Mouse (Mus musculus) midbrain, embryonic 14.5 days (tissue): ENCODE results near the gene Vti1a. TPM values are rescaled to one million over a fixed set of nuclear protein-coding genes. Genes with fewer than 3 reads are reported as not detected.
A peak's percentile ranks its signal among the peaks of the same experiment; 100 is the strongest.

Experiments used
- ATAC-seq: fragments of 200-750 bp; cut with Nextera tagmentation; 2 replicates; pipeline ENCODE4 v1.8.0; 2017; ENCODE audit warnings: moderate number of reproducible peaks, moderate library complexity; ENCODE audit not compliant: low FRiP score, low TSS enrichment
- DNase-seq: peaks from one replicate; pipeline ENCODE4 v3.0.0-alpha.2; 2015
- H3K27ac ChIP-seq: fragments of 300-500 bp; sonication (generic); replicated peaks from 2 replicates; pipeline ENCODE4 v1.5.1; 2014; ENCODE audit warnings: mild to moderate bottlenecking, low read depth, low read length, moderate library complexity
- H3K27me3 ChIP-seq: fragments of 300-500 bp; sonication (generic); 2 replicates; pipeline ENCODE4 v1.6.1; 2014; ENCODE audit warnings: low read length, control low read depth, mixed read lengths; ENCODE audit not compliant: control insufficient read depth, insufficient read depth
- H3K36me3 ChIP-seq: fragments of 300-500 bp; sonication (generic); 2 replicates; pipeline ENCODE4 v1.6.1; 2014; ENCODE audit warnings: low read length, control low read depth; ENCODE audit not compliant: control insufficient read depth, insufficient read depth
- H3K4me1 ChIP-seq: fragments of 300-500 bp; sonication (generic); 2 replicates; pipeline ENCODE4 v1.6.1; 2014; ENCODE audit warnings: mild to moderate bottlenecking, antibody characterized with exemption, low read length, control low read depth; ENCODE audit not compliant: control insufficient read depth, insufficient read depth
- H3K4me2 ChIP-seq: fragments of 300-500 bp; sonication (generic); 2 replicates; pipeline ENCODE4 v1.6.1; 2014; ENCODE audit warnings: mild to moderate bottlenecking, low read length, moderate library complexity
- H3K4me3 ChIP-seq: fragments of 300-500 bp; sonication (generic); replicated peaks from 2 replicates; pipeline ENCODE4 v1.5.1; 2014; ENCODE audit warnings: low read depth, low read length
- H3K9ac ChIP-seq: fragments of 300-500 bp; sonication (generic); replicated peaks from 2 replicates; pipeline ENCODE4 v1.6.1; 2014; ENCODE audit warnings: mild to moderate bottlenecking, low read length, moderate library complexity
- H3K9me3 ChIP-seq: fragments of 300-500 bp; sonication (generic); 2 replicates; pipeline ENCODE4 v1.6.1; 2016; ENCODE audit warnings: low read length, control low read depth, mixed read lengths; ENCODE audit not compliant: control insufficient read depth
- WGBS: fragments of 180-500 bp; shearing (Covaris S2); extraction: QIAGEN DNeasy Blood & Tissue Kit; methylation state at CpG from one replicate; pipeline ENCODE4 v1.1.7; 2014; 5-methylcytosine and 5-hydroxymethylcytosine counted together
- polyA plus RNA-seq: library from polyadenylated mRNA; unstranded; fragments of >200 nt; fragmentation: Nextera tagmentation; extraction: Ambion mirVana; gene quantifications from 2 replicates; pipeline ENCODE4 v1.2.1, GENCODE M21; 2014

Vti1a gene
- polyA plus RNA-seq, 1 experiment from 2014 or later: 33.9 TPM

- DNase-seq: no peak
- Histone ChIP-seq H3K36me3 (peaks cover 12% of the 10 kb centered on the region), H3K9me3 (no peaks in the 10 kb centered on the region), H3K27me3 (no peaks in the 10 kb centered on the region), H3K27ac (no peak overlapping the region), H3K4me2 (no peak overlapping the region), H3K9ac (no peak overlapping the region), H3K4me1 (peaks cover 15% of the 10 kb centered on the region; the same call in 1 of the 2 replicates), H3K4me3 (no peak overlapping the region)
- 86% methylated on average over 5 of the region's 5 CpGs for WGBS
- no peak for ATAC-seq
Measured at GRCm38 (mm10) chr19:55319521-55319920, 3.4 kb downstream of the Vti1a start.

- DNase-seq (no peak), ATAC-seq (no peak)
- H3K4me1 ChIP-seq: no peaks in the 10 kb centered on the region
- H3K9me3 ChIP-seq: no peaks in the 10 kb centered on the region
- no peak overlapping the region for H3K4me3 ChIP-seq
- H3K4me2 ChIP-seq: no peak overlapping the region
- WGBS: 96% methylated on average over 8 of the region's 8 CpGs
- peaks cover 12% of the 10 kb centered on the region for H3K36me3 ChIP-seq
- no peak overlapping the region for H3K27ac ChIP-seq
- H3K9ac ChIP-seq: no peak overlapping the region
- H3K27me3 ChIP-seq: no peaks in the 10 kb centered on the region
Measured at GRCm38 (mm10) chr19:55322604-55323003, 6.5 kb downstream of the Vti1a start.

DNA sequence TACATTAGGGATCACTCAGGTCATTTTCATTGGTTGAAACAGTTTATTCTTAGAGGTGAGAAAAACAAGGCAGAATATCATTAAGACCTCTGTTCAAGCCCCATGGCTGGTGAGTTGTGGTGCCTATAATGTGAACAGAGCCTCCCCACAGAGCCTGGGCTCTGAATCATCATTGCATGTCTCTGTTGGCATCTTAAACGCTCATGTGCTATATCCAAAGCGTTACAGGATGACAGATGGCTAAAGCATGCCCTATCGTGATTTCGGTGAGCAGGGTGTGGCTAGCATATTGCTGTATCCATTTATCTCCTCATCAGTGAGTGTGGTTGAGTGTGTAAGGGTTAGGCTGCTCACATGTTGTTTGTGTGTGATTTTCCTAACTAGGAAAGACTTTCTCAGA lies 11.4 kb downstream of the Vti1a start:
- no peak for DNase-seq
- H3K4me1 ChIP-seq: no peaks in the 10 kb centered on the region
- no peak overlapping the region for H3K9ac ChIP-seq
- H3K9me3 ChIP-seq: no peaks in the 10 kb centered on the region
- ATAC-seq: no peak
- no peaks in the 10 kb centered on the region for H3K27me3 ChIP-seq
- no peak overlapping the region for H3K4me3 ChIP-seq
- H3K4me2 ChIP-seq: no peak overlapping the region
- WGBS: 92% methylated on average over 4 of the region's 4 CpGs
- peaks cover 45% of the 10 kb centered on the region for H3K36me3 ChIP-seq
- H3K27ac ChIP-seq: no peak overlapping the region

- DNase-seq (no peak), ATAC-seq (no peak)
- no peak overlapping the region for H3K9ac ChIP-seq
- no peaks in the 10 kb centered on the region for H3K9me3 ChIP-seq
- 93% methylated on average over 5 of the region's 5 CpGs for WGBS
- no peak overlapping the region for H3K4me3 ChIP-seq
- H3K4me2 ChIP-seq: no peak overlapping the region
- H3K4me1 ChIP-seq: peaks cover 8% of the 10 kb centered on the region; the same call in 1 of the 2 replicates
- H3K36me3 ChIP-seq: peaks cover 33% of the 10 kb centered on the region
- H3K27ac ChIP-seq: no peak overlapping the region
- no peaks in the 10 kb centered on the region for H3K27me3 ChIP-seq
Measured at GRCm38 (mm10) chr19:55331776-55332175, 15.7 kb downstream of the Vti1a start.

DNA sequence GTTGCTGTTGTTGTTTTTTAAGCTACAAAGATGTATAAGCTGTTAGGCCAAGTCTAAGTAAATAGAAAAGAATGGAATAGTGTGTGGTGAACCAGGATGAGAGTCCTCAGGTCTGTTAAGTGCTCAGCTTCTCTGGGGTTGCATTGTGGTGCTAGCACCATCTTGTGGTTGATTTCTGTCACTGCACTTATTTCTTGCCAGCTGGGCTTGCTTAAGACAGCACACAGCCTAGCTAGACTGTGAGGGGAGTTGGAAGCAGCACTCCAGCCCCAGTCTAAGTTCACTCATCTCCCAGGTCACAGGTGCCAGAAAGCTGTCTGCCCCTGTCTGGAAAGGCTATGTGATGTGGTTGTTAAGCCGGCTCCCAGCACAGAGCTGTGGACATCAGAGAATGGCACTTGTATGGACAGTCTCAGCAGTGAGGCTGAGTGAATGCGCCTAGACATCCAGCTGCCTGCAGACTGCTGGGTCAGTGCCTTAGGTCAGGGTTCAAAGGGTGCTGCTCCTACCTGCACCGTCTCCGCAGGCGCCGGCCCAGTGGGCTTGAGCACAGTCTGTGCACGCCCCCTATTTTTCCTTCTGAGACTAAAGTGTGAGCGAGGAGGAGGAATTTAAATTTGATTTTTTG lies 16.7 kb downstream of the Vti1a start:
- Histone ChIP-seq H3K9ac (no peak overlapping the region), H3K4me1 (peaks cover 13% of the 10 kb centered on the region), H3K9me3 (no peaks in the 10 kb centered on the region), H3K4me3 (no peak overlapping the region), H3K27me3 (no peaks in the 10 kb centered on the region), H3K27ac (no peak overlapping the region), H3K4me2 (no peak overlapping the region), H3K36me3 (peaks cover 33% of the 10 kb centered on the region)
- DNase-seq (peak; percentile 86), ATAC-seq (peak; percentile 43; the same call in 1 of the 2 replicates)
- WGBS: 91% methylated on average over 8 of the region's 8 CpGs

DNA sequence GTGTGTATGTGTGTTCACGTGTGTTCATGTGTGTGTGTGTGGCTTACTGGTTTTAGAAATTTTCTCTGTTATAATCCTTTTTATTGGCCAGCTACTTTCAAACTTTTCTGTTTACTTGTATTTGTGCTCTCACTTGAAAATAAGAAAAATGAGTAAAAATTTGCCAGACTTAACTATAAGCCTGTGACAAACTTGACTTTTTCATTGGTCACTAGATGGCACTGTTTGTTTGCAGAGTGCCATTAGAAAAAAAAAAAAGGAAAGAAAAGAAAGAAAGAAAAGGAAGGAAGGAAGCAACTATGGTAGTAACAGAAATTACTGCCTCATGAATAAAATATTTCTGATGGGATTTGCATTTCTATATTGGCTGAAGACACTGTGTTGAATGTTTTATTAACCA lies 19.8 kb downstream of the Vti1a start:
- Histone ChIP-seq H3K4me2 (no peak overlapping the region), H3K27ac (no peak overlapping the region), H3K27me3 (no peaks in the 10 kb centered on the region), H3K9me3 (no peaks in the 10 kb centered on the region), H3K36me3 (peaks cover 5% of the 10 kb centered on the region), H3K4me3 (no peak overlapping the region), H3K9ac (no peak overlapping the region), H3K4me1 (peaks cover 13% of the 10 kb centered on the region)
- no peak for ATAC-seq
- DNase-seq: peak; percentile 84
- 92% methylated on average over 1 of the region's 1 CpGs for WGBS

DNA sequence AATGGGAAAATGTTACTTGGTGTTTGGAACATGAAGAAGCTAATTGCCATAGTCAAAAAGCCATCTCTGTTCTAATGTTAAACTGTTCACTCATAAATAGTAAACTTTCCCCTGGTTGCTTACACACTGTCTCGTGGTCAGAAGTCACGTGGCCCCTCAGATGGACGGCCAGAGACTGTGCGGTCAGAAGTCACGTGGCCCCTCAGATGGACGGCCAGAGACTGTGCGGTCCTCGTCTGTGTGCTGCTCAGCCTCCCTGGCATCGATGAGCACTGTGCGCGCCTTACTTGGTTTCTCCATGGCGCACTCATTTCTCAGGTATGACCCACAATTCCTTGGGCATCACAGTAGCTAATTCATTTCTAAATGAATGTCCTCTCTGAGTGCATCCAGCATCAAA lies 20.3 kb downstream of the Vti1a start:
- no peak overlapping the region for H3K4me3 ChIP-seq
- peaks cover 2% of the 10 kb centered on the region; the same call in 1 of the 2 replicates for H3K36me3 ChIP-seq
- no peaks in the 10 kb centered on the region for H3K9me3 ChIP-seq
- H3K27me3 ChIP-seq: no peaks in the 10 kb centered on the region
- WGBS: 83% methylated on average over 12 of the region's 12 CpGs
- H3K4me1 ChIP-seq: peaks cover 13% of the 10 kb centered on the region
- DNase-seq: no peak
- H3K27ac ChIP-seq: peak overlapping the region; percentile 63; the same call in 1 of the 2 replicates
- ATAC-seq: no peak; the same call in 1 of the 2 replicates
- no peak overlapping the region for H3K9ac ChIP-seq
- H3K4me2 ChIP-seq: no peak overlapping the region

DNA sequence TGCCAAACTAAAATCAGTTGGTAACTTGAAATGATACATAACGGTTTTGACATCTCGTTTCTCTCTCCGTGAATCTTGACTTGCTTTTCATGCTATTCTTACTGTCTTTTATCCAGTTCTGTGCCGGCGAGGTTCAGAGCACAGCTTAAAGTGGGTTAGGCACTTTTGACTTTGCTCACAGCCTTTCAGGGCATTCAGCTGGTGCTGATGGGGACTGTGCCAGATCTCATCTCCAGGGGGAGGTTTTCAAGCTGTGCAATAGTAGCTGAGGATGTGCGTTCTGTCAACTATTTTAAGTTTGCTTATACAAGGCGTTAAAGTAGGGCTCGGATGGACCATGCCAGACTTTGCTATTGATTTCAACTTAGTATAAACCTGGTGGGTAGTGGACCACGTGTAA lies 21.0 kb downstream of the Vti1a start:
- no peak for DNase-seq
- no peak for ATAC-seq
- Histone ChIP-seq H3K27me3 (no peaks in the 10 kb centered on the region), H3K36me3 (no peaks in the 10 kb centered on the region), H3K4me3 (no peak overlapping the region), H3K4me1 (peaks cover 13% of the 10 kb centered on the region), H3K4me2 (no peak overlapping the region), H3K9ac (no peak overlapping the region), H3K9me3 (no peaks in the 10 kb centered on the region), H3K27ac (0 out of 2 replicates have a peak overlapping the region, but pooled peaks have one; percentile 9)
- WGBS: 67% methylated on average over 9 of the region's 9 CpGs

GRCm38 (mm10) chr19:55337664-55338063 lies 21.6 kb downstream of the Vti1a start:
- H3K36me3 ChIP-seq: no peaks in the 10 kb centered on the region
- peaks cover 13% of the 10 kb centered on the region for H3K4me1 ChIP-seq
- no peaks in the 10 kb centered on the region for H3K9me3 ChIP-seq
- DNase-seq (no peak), ATAC-seq (no peak)
- no peaks in the 10 kb centered on the region for H3K27me3 ChIP-seq
- no peak overlapping the region for H3K9ac ChIP-seq
- 94% methylated on average over 10 of the region's 10 CpGs for WGBS
- no peak overlapping the region for H3K4me3 ChIP-seq
- H3K4me2 ChIP-seq: no peak overlapping the region
- no peak overlapping the region for H3K27ac ChIP-seq
